Mouse (Mus musculus) heart, adult 2 months (tissue): ENCODE results near the gene Rrp9.

Experiments used
- CTCF ChIP-seq: fragments of 200-600 bp; IDR thresholded peaks from 2 replicates; pipeline ENCODE4 v1.8.1; 2022; ENCODE audit warnings: antibody characterized with exemption, mild to moderate bottlenecking, moderate library complexity
- EP300 ChIP-seq: fragments of 200-500 bp; IDR thresholded peaks from 2 replicates; pipeline ENCODE4 v1.6.1; 2011; ENCODE audit warnings: low read depth, low read length, control low read depth; ENCODE audit not compliant: insufficient read depth
- POLR2A ChIP-seq: fragments of 200-500 bp; IDR thresholded peaks from 2 replicates; pipeline ENCODE4 v1.6.1; 2011; ENCODE audit warnings: mild to moderate bottlenecking, low read depth, low read length, control low read depth; ENCODE audit not compliant: insufficient read depth

GRCm38 (mm10) chr9:106453271-106454070 is 22.3 kb upstream of the Rrp9 start, which contains the start of gene Pcbp4:
- TF ChIP-seq POLR2A: peak; percentile 28; the same call in 1 of the 2 replicates
- TF ChIP-seq CTCF: no peak
- TF ChIP-seq EP300: no peak
